Mouse (Mus musculus) left cerebral cortex, postnatal 36 days (tissue): ENCODE data around the gene Cntnap1. TPM values are rescaled to one million over a fixed set of nuclear protein-coding genes. Genes with fewer than 3 reads are reported as not detected.
"Not testable (repeated sequence)": the region's sequence is repeated elsewhere in the genome, so short reads cannot be mapped to it uniquely, and the experiment has no call there.

Experiments
- DNase-seq, 2 experiments: peaks; one replicate each; pipeline ENCODE4 v3.0.0; 2021 to 2022; ENCODE audit warnings: low spot score in 2 of 2, mixed read lengths in 1 of 2
- intact Hi-C: fragments of 180-260 bp; cut with DNase I; formaldehyde crosslinking; loops from one replicate; pipeline ENCODE4 v1.15.1; 2025
- total RNA-seq, 2 experiments: library from RNA; stranded (reverse); gene quantifications; 2 replicates each; pipeline ENCODE4 v1.2.3; 2021

The Cntnap1 gene
- total RNA-seq, 2 experiments from 2014 or later: 167 to 172 TPM

- no peak for DNase-seq
- intact Hi-C loops: no loop called here
Measured at GRCm38 (mm10) chr11:101148751-101149150, 21.6 kb upstream of the Cntnap1 start.

- intact Hi-C loops: no loop called here
- no peak for DNase-seq
Measured at GRCm38 (mm10) chr11:101149178-101150105, 20.9 kb upstream of the Cntnap1 start.

GRCm38 (mm10) chr11:101151063-101151462, 19.3 kb upstream of the Cntnap1 start:
- intact Hi-C loops: no loop called here
- no peak for DNase-seq

GRCm38 (mm10) chr11:101152825-101153224, 17.5 kb upstream of the Cntnap1 start:
- DNase-seq: no peak
- intact Hi-C loops: no loop called here

- DNase-seq: no peak
- intact Hi-C loops: no loop called here
Measured at GRCm38 (mm10) chr11:101154648-101155047, 15.7 kb upstream of the Cntnap1 start.

- DNase-seq: no peak
- intact Hi-C loops: no loop called here
Measured at GRCm38 (mm10) chr11:101155151-101155550, 15.2 kb upstream of the Cntnap1 start.

GRCm38 (mm10) chr11:101155728-101156371, 14.5 kb upstream of the Cntnap1 start, which contains the start of gene Tubg2:
Gene Tubg2 (plus strand): TSS chr11:101155907.
- peak; percentile 87 for DNase-seq
- intact Hi-C loops: no loop called here

GRCm38 (mm10) chr11:101160151-101160550, 10.2 kb upstream of the Cntnap1 start:
- DNase-seq, intact Hi-C loops: not testable (repeated sequence)

- not testable (repeated sequence) for DNase-seq
Measured at GRCm38 (mm10) chr11:101160981-101161505, 9.3 kb upstream of the Cntnap1 start.

GRCm38 (mm10) chr11:101161551-101161950, 8.8 kb upstream of the Cntnap1 start:
- intact Hi-C loops: no loop called here

More at GRCm38 (mm10) chr11:101160981-101161505, 9.3 kb upstream of the Cntnap1 start:
- intact Hi-C loops: not testable (repeated sequence)

GRCm38 (mm10) chr11:101162301-101162700, 8.0 kb upstream of the Cntnap1 start:
- intact Hi-C loops: no loop called here
- no peak for DNase-seq

More at GRCm38 (mm10) chr11:101161551-101161950, 8.8 kb upstream of the Cntnap1 start:
- DNase-seq: no peak

GRCm38 (mm10) chr11:101162772-101163171, 7.6 kb upstream of the Cntnap1 start:
- DNase-seq: no peak
- intact Hi-C loops: no loop called here

- no peak for DNase-seq
- intact Hi-C loops: no loop called here
Measured at GRCm38 (mm10) chr11:101163476-101164350, 6.6 kb upstream of the Cntnap1 start.

- no peak for DNase-seq
- intact Hi-C loops: no loop called here
Measured at GRCm38 (mm10) chr11:101164351-101164665, 6.0 kb upstream of the Cntnap1 start.

- intact Hi-C loops: no loop called here
- DNase-seq: no peak
Measured at GRCm38 (mm10) chr11:101164677-101165580, 5.4 kb upstream of the Cntnap1 start.

- DNase-seq: no peak
- intact Hi-C loops: no loop called here
Measured at GRCm38 (mm10) chr11:101166357-101166756, 4.0 kb upstream of the Cntnap1 start.

- intact Hi-C loops: no loop called here
Measured at GRCm38 (mm10) chr11:101167211-101167962, 2.9 kb upstream of the Cntnap1 start.

GRCm38 (mm10) chr11:101167963-101168300, 2.4 kb upstream of the Cntnap1 start:
- intact Hi-C loops: no loop called here
- no peak for DNase-seq

More at GRCm38 (mm10) chr11:101167211-101167962, 2.9 kb upstream of the Cntnap1 start:
- DNase-seq: no peak
